Mouse (Mus musculus) E14TG2a.4 (cell line): Measurements from ENCODE around the gene Fxyd2.
A peak's percentile ranks its signal among the peaks of the same experiment; 100 is the strongest.

Experiments used
- H3K27me3 ChIP-seq: 2 replicates; pipeline ENCODE4 v1.6.1; 2014; ENCODE audit warnings: low read length, control low read depth; ENCODE audit not compliant: insufficient read depth
- H3K36me3 ChIP-seq: 2 replicates; pipeline ENCODE4 v1.6.1; 2014; ENCODE audit warnings: low read length, control low read depth; ENCODE audit not compliant: insufficient read depth
- H3K4me1 ChIP-seq: replicated peaks from 2 replicates; pipeline ENCODE4 v1.6.1; 2014; ENCODE audit warnings: low read depth, low read length, control low read depth
- H3K4me3 ChIP-seq: replicated peaks from 2 replicates; pipeline ENCODE4 v1.5.1; 2014; ENCODE audit warnings: mild to moderate bottlenecking, low read length
- H3K9me3 ChIP-seq: 2 replicates; pipeline ENCODE4 v1.6.1; 2014; ENCODE audit warnings: low read length, control low read depth
- CTCF ChIP-seq: conservative IDR thresholded peaks from 2 replicates; pipeline ENCODE4 v1.5.1; 2014; ENCODE audit warnings: low read length
- NANOG ChIP-seq: IDR thresholded peaks from 2 replicates; pipeline ENCODE4 v1.6.1; 2014; ENCODE audit warnings: borderline replicate concordance, low read length, mixed read lengths
- POU5F1 ChIP-seq: IDR thresholded peaks from 2 replicates; pipeline ENCODE4 v1.6.1; 2014; ENCODE audit warnings: low read length, borderline replicate concordance

The Fxyd2 gene

DNA sequence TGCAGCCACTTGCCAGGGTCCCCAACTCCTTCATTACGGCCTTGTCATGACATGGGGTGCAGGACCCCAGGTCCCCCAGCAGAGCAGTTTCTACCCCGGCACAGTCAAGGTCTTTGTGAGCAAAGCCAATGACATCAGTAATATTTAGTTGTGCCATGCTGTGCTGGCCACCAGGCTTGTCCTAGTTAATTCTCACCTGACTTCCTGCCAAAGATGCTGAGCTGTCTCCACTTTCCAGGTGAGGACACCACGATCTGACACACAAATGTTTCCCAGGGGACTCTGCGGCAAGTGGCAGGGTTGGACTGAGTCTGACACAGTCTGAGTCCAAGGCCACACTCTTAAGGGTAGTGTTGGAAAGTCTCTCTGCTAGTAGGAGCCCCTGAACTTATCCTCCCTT lies 27.0 kb downstream of the Fxyd2 start, which contains the start of gene Dscaml1:
Dscaml1 (plus strand) TSS at position 173 of the 400 bp plus-strand sequence.
- TF ChIP-seq NANOG, result no peak
- no peak for TF ChIP-seq POU5F1
- TF ChIP-seq CTCF, result no peak
- H3K27me3 ChIP-seq, result peaks cover 44% of the 10 kb centered on the region
- peaks cover 17% of the 10 kb centered on the region for H3K4me1 ChIP-seq
- H3K9me3 ChIP-seq, result no peaks in the 10 kb centered on the region
- no peak within 1 kb of the TSS for H3K4me3 ChIP-seq
- no peaks in the 10 kb centered on the region for H3K36me3 ChIP-seq

DNA sequence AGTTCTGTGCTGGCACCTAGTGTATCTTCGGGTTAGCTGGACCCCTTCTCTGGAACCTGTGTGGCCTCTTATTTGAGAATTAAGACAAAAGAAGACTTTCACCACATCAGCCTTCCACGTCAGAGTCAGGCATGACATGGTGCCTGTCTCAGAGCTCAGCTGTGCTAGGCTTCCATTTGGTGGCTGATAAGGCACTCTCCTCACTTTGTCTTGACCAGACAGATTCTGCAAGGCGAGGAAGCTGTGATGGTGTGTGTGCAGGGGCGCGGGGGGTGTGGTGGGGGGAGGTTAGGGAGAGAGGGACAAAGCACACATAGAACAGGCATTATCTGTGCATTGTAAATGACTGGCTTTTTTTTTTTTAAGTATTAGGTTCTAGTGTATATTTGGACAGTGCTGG lies 29.9 kb downstream of the Fxyd2 start:
- TF ChIP-seq CTCF, result no peak
- TF ChIP-seq POU5F1, result no peak
- TF ChIP-seq NANOG, result no peak
- H3K36me3 ChIP-seq, result no peaks in the 10 kb centered on the region

DNA sequence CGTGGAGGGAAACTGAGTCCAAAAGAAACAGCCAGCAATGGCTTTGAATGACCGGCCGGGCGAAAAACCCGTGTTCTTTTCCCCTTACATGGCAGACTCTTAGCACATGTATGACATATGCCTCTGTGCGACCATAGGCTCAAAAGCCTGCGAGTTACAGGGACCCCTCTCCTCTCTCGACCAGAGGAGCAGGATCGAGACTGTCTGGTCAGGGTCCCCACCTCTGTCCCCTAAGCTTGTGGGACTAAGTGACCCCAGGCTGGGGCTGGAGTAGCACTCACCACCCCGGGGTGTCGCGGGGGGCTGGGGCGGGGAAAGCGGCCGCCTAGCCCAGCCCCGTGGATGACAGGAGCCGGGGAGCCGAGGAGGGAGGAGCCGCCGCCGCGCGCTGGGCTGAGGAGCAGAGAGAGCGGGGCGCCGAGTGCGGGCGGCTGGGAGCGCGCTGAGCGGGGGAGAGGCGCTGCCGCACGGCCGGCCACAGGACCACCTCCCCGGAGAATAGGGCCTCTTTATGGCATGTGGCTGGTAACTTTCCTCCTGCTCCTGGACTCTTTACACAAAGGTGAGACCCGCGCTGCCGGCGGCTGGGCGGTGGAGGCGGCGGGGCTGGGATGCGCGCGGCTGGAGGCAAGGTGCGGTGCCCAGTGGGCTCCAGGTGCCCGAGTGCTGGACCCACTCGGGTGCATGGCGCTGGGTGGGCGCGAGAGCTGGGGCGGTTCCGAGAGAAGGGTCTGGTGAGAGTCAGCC lies 30.7 kb downstream of the Fxyd2 start:
- Histone ChIP-seq H3K27me3 (peaks cover 74% of the 10 kb centered on the region), H3K4me3 (peak overlapping the region; percentile 85), H3K4me1 (peaks cover 23% of the 10 kb centered on the region), H3K36me3 (no peaks in the 10 kb centered on the region), H3K9me3 (no peaks in the 10 kb centered on the region)
- TF ChIP-seq CTCF (no peak), NANOG (no peak), POU5F1 (no peak)

More for the DNA sequence above, 29.9 kb downstream of the Fxyd2 start:
- Histone ChIP-seq H3K27me3 (peaks cover 68% of the 10 kb centered on the region), H3K9me3 (no peaks in the 10 kb centered on the region), H3K4me1 (peaks cover 23% of the 10 kb centered on the region), H3K4me3 (no peak overlapping the region)

DNA sequence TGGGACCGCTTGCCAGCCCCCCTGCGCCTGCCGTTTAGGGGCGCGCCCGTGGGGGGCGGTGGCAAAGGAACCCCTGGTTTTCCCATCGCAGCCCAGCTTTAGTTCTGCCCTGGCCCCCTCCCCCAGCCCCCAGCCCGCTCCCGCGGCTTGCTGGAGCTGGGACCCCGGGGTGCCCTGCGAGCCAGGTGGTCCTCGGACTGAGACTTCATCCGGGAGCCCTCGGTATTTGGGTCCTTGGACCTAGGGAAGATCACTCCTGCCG lies 31.2 kb downstream of the Fxyd2 start:
- H3K27me3 ChIP-seq, result peaks cover 74% of the 10 kb centered on the region
- no peaks in the 10 kb centered on the region for H3K36me3 ChIP-seq
- peaks cover 23% of the 10 kb centered on the region for H3K4me1 ChIP-seq
- H3K4me3 ChIP-seq, result peak overlapping the region; percentile 85
- TF ChIP-seq NANOG, result no peak
- no peak for TF ChIP-seq POU5F1
- no peak for TF ChIP-seq CTCF
- H3K9me3 ChIP-seq, result no peaks in the 10 kb centered on the region

DNA sequence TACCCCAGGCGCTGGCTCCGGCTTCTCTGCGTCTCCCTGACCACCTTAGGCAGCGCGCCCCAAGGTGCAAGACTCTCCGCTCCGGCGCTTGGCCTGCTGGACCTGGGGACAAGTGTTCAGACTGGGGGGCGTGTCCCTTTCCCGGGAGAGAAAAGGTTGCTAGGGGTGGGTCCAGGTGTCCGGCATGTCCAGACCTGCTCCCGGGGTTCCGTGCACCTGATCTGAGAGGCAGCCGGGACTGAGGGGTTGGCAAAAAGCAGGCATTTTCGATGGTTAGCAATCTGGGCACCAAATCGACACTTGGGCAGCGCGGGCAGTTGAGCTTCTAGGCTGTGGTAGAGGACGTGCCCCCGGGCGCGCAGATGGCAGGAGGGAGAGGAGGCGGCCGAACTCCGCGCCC lies 31.7 kb downstream of the Fxyd2 start:
- TF ChIP-seq POU5F1 (no peak), CTCF (no peak), NANOG (no peak)
- no peaks in the 10 kb centered on the region for H3K36me3 ChIP-seq

DNA sequence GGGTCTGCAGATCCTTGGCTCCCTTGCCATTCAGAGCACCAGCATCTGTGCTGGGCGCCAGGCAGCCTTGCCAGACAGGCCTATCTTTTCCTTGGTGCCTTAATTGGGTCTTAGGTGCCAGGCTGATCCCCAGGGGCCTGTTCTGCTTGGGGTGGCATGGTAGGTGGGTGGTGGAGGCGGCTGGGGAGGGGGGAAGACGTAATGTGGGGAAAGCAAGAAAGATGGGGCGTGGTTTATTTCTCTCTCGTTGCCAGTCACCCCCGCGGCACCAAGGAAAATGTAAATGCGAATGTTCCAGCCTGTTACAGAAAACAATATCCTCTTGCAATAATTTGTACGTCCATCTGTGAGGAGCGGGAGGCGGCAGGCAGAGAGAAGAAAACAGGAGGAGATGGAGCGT lies 33.2 kb downstream of the Fxyd2 start:
- Histone ChIP-seq H3K4me1 (peaks cover 23% of the 10 kb centered on the region), H3K36me3 (no peaks in the 10 kb centered on the region), H3K27me3 (peaks cover 73% of the 10 kb centered on the region), H3K4me3 (peak overlapping the region; percentile 66), H3K9me3 (no peaks in the 10 kb centered on the region)
- TF ChIP-seq POU5F1 (no peak), CTCF (no peak), NANOG (no peak)

More for the DNA sequence above, 31.7 kb downstream of the Fxyd2 start:
- Histone ChIP-seq H3K4me1 (peaks cover 23% of the 10 kb centered on the region), H3K4me3 (peak overlapping the region; percentile 85), H3K27me3 (peaks cover 76% of the 10 kb centered on the region), H3K9me3 (no peaks in the 10 kb centered on the region)

DNA sequence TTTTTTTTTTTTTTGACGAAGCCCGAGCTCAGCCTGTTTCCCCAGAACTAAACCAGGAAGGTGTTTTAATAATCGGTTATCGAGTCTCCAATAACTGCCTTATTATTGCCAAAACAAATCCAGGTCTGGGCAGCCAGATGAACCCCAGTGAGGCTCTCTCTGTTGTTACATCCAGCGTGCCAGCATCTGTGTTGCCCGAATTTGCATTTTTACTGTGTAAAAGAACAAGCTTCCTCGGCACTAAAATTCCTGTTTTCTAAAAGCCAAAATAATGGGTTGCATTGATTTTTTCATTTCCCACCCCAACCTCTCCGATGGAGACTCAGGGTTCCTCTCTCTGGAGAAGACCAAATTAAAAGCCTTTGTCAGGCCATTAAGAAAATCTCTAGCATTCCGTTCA lies 33.6 kb downstream of the Fxyd2 start:
- no peak for TF ChIP-seq POU5F1
- TF ChIP-seq NANOG, result no peak
- TF ChIP-seq CTCF, result no peak
- Histone ChIP-seq H3K9me3 (no peaks in the 10 kb centered on the region), H3K36me3 (no peaks in the 10 kb centered on the region), H3K4me1 (peaks cover 23% of the 10 kb centered on the region), H3K27me3 (peaks cover 73% of the 10 kb centered on the region), H3K4me3 (no peak overlapping the region)

DNA sequence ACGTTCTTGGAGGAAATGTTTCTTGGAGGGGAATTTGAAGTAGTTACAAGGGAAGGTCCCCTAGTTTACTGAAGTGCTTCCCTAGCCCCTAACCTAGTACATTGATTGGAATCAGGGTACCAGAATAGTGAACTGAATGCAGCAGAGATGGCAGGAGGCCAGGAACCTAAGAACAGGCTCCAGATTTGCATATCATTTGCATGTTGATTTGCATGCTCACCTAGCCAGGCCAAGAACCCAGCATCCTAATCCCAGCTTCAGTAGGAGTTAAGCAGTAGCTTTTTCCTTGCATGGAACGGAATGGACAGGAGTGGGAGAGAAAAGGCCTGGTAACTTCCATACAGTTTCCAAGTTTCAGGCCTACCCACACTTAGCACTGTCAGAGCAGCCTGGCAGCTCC lies 34.7 kb downstream of the Fxyd2 start:
- peaks cover 25% of the 10 kb centered on the region for H3K4me1 ChIP-seq
- H3K4me3 ChIP-seq, result no peak overlapping the region
- peaks cover 68% of the 10 kb centered on the region for H3K27me3 ChIP-seq
- TF ChIP-seq POU5F1, result no peak
- no peaks in the 10 kb centered on the region for H3K9me3 ChIP-seq
- H3K36me3 ChIP-seq, result no peaks in the 10 kb centered on the region

DNA sequence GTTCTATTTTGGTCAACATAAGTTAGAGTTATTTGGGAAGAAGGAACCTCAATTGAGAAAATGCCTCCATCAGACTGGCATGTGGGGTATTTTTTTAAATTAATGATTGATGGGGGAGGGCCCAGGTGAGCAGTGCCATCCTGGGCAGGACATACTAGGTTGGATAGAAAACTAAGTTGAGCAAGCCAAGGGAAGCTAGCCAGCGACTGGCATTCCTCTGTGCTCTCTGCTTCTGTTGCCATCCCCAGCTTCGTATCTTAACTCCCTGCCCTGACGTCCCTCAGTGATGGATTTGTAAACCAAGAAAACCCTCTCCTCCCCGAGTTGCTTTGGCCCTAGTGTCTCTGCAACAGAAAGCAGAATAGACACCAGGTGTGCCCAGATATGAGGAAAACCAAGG lies 39.6 kb downstream of the Fxyd2 start:
- no peak overlapping the region for H3K4me3 ChIP-seq
- H3K9me3 ChIP-seq, result no peaks in the 10 kb centered on the region
- H3K4me1 ChIP-seq, result peaks cover 25% of the 10 kb centered on the region
- TF ChIP-seq CTCF, result no peak
- TF ChIP-seq POU5F1, result no peak
- TF ChIP-seq NANOG, result no peak
- peaks cover 46% of the 10 kb centered on the region for H3K27me3 ChIP-seq
- H3K36me3 ChIP-seq, result no peaks in the 10 kb centered on the region
